16 mouse cellular contexts compared by ENCODE assay signal in the genomic region with DNA sequence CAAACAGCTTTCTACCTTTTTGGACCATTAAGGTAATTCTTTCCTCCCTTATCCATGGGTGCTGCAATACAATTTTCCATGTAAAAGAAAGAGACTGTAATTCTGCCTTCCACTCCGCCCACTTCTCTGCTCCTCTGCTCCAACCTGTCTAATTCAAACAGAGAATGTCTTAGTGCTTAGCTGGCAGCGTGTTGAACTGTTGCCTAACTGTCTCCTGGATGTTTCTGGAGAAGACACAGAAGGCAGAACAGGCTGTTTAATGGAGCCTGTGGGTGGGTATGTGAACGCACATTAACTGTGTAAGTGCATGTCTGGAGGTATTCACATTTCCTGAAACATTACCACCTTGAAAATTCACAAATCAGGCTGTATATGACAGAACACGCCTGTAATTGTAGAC. TPM values are rescaled to one million over a fixed set of nuclear protein-coding genes. Genes with fewer than 3 reads are reported as not detected.
DNase-seq lines count a peak whose midpoint lies in the region.
"Had no signal": no experiment of that assay in that cellular context is flagged by ENCODE, and none has a peak within 500 bp of the region (broad histone marks: within the 10 kb centered on the region; RNA-seq: fewer than 3 reads in every experiment).

No protein-coding gene starts in this region.

- DNase-seq in frontal cortex, adult 2 months (ENCODE audit: extremely low spot score in 1 of 2, low spot score in 1 of 2): peak; percentile 36 to 48
- no peak for DNase-seq in frontal cortex, postnatal 25 days (ENCODE audit: low spot score in 2 of 2)
- DNase-seq in left cerebral cortex, adult 8-10 months (ENCODE audit: low spot score in 2 of 2): peak; percentile 5 to 32
- no peak for DNase-seq in left cerebral cortex, postnatal 4 days
- DNase-seq in gonadal fat pad, adult 2 months (ENCODE audit: low read depth): peak; percentile 79
- DNase-seq in left cerebral cortex, postnatal 25 days (ENCODE audit: low spot score in 2 of 2): peak; percentile 9 to 38
- DNase-seq in kidney, postnatal 14 days: no peak
- DNase-seq in kidney, adult 9 months: no peak
- DNase-seq: adrenal gland, postnatal 14 days; cerebellum, adult 9-10 months; gastrocnemius, postnatal 25 days; kidney, adult 8-10 months; kidney, postnatal 25 days; lung, embryonic 14.5 days; thymus, adult 18-20 months; thymus, postnatal 36 days had no signal

- intact Hi-C loops in left cerebral cortex, postnatal 4 days (cut with DNase I): no loop called here
- intact Hi-C loops in left cerebral cortex, postnatal 25 days (cut with DNase I): loop anchor here (10.0 kb wide), 1 partner anchor 292 kb away; no protein-coding TSS in a partner anchor

RNA-seq across cellular contexts. Expression of a gene that starts 33.5 kb away (rescaled TPM):
- 23.7 and 33.3 TPM in 2 replicates for polyA plus RNA-seq in frontal cortex, adult 2 months (2012; rRNA removed)
- total RNA-seq in left cerebral cortex, adult 8-10 months (2022): 10 to 100 TPM; 84.5 to 97.9 (median 87.0) TPM
- total RNA-seq in left cerebral cortex, postnatal 4 days (2021): 10 to 100 TPM; 60.1 to 71.5 TPM
- polyA plus RNA-seq in gonadal fat pad, adult 2 months (2012; rRNA removed): 44.6 and 46.9 TPM in 2 replicates
- total RNA-seq in left cerebral cortex, postnatal 25 days (2021): 10 to 100 TPM; 70.3 to 81.0 TPM

Comparison
In these comparisons a context has a peak if more than half of its experiments do, and no peak if none do; other contexts are left out.
1. DNase-seq: peak in frontal cortex, adult 2 months (2 of 2), left cerebral cortex, adult 8-10 months (2 of 2), gonadal fat pad, adult 2 months (single experiment) and left cerebral cortex, postnatal 25 days (2 of 2); none in frontal cortex, postnatal 25 days (0 of 2), left cerebral cortex, postnatal 4 days (single experiment), kidney, postnatal 14 days (single experiment) and kidney, adult 9 months (single experiment).